Mouse (Mus musculus) cerebellum, postnatal 25 days (tissue): ENCODE data around the gene Tmprss12.
A peak's percentile ranks its signal among the peaks of the same experiment; 100 is the strongest.
"Not testable (repeated sequence)": the region's sequence is repeated elsewhere in the genome, so short reads cannot be mapped to it uniquely, and the experiment has no call there.

Source experiments
- DNase-seq, 2 experiments: peaks; one replicate each; pipeline ENCODE4 v3.0.0; 2021; ENCODE audit warnings: mixed read lengths in 2 of 2

The Tmprss12 gene

DNA sequence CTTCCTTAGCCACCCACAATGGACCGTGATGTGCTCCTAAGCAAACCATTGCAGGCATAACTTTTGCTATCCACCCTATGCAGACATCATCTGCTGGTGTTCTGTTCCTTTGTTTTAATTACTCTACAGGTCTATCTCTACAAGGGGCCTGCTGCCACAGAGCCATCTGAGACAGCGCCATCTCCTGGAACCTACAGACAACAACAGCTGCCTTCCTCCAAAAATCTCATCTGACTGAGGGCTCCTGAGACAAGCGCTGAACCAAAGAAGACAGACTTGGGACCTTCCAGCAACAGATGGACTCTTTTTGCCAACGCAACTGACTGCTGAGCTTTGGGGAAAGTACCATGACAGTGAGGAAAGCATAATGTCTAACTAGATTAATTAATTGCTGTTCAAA lies 47.5 kb downstream of the Tmprss12 start:
- not testable (repeated sequence) for DNase-seq

DNA sequence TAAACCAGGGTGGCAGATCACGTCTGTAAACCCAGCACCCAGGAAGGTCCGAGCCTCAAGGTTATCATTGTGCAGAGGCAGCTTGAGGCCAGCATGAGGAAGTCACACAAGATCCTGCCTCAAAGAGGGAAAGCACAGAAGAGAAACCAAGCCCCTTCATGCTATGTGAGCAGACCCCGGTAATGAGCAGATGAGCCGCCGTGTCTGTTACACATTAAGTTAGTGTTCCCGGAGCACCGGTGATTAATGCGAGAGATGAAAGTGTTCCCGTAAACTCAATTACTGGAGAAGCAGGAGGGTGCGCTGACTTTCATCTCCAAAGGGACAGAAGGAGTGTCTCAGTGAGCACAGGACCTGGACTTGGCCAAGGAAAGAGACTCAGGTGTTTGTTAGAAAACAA lies 48.7 kb downstream of the Tmprss12 start:
- DNase-seq, result not testable (repeated sequence)

DNA sequence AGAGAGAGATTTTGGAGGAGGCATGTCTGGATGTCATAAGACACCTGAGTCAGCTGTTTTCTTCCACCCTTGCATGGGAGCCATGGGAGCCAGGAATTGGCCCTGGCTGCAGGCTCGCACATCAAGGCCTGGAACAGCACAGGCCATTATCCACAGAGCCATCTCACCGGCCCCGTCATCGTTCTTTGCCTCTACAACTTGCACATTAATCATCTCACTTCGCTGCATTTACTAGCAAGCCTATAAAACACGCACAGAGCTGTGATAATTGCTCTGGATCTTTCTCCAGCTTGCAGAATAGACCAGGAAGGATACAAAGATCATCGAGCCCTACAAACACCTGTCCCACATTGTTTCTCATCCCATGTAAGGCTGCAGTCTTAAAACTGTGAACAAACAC lies 50.1 kb downstream of the Tmprss12 start:
- no peak for DNase-seq

DNA sequence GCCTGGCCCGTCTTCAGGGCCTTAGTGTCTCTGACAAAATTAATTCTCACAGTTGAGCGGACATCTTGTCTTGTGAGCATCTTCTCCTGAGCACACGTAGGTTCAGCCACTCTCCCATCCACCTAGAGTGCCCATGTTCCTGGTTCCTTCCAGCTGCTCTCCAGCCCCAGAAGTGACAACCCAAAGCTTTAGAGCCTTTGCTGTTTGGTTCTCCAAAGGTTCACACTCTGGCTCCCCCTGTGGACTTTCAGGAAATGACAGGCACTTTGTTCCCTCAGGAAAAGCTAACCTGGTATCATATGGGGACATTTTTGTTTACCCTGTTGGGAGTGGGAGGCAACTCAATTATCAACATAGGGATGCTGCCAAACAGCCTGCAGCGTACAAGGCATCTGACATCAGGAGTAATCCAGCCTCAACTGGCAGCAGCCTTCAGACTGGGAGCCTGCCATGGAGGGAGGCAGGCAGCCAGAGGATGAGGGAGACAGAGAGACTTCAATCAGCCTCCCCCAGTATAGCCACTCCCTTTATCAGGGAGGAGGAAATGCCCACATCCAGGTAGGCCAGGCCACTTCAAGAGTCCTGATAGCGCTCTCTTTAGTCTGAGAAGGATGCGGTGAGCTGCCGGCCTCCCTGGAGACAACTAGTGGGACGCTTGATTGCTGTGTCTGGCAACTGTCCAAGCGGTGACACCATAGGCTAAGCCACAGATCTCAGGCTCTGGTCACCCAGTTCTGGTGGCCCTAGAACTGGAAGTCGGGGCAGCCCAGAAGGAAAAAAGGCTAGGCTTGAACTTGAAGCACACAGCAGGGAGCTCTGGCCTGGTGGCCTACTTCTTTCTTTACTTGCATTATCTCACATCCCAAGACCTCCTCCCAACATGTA lies 51.7 kb downstream of the Tmprss12 start:
- peak in 1 of 2 experiments; percentile 26 for DNase-seq

DNA sequence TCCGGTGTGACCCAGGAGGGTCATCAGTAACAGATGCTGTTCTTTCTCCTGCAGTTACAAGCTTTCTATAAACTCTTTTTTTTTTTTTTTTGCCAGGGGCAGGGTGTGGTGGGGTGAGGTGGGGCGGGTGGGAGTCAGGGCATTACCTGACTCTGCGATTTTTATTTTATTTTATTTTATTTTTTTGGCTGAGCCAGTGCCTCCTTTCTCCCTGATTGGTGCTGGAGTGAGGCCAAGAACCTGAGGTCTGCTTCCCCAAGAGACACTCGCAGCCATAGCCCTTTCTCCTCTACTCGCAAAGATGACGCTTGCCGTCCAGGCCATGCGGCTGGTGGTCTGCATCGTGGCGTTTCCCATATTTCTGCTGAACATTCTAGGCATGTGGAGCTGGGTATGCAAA lies 54.0 kb downstream of the Tmprss12 start, which contains the start of gene Mettl7a3:
TSS of gene Mettl7a3 (plus strand) at position 301 of the 400 bp plus-strand sequence.
- DNase-seq, result peak in 1 of 2 experiments; percentile 18

DNA sequence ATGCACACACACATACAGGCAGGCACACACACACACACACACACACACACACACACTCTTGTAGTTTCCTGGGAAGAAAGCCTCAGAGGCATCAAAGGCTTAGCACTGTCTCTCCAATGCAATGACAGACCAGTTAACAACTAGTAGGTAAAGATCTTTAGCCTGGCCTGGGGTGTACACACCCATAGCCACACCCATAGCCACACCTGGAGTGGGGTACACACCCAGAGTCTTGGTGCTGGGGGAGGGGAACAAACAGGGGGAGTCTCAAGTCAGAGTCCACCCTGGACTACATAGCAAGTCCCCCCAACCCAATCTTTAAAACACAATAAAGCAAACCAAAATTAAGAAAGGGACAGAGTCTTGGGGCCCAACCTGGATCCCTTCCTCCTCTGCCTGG lies 56.7 kb downstream of the Tmprss12 start:
- not testable (repeated sequence) for DNase-seq

DNA sequence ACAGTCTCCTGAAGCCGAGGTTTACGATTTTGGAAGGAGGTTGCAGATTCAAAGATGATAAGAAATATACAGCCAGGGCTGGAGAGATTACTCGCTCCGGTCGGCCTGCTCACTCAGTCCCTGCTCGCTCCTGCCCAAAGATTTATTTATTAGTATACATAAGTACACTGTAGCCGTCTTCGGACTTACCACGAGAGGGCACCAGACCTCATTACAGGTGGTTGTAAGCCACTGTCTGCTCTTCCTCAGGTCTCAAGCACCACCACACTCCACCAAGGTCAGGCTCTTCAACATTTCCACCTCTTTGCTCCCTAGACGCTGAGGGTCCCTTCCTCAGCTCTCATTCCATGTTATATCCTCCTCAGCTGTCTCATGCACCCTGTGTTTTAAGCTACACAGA lies 57.2 kb downstream of the Tmprss12 start:
- peak; percentile 59 to 84 for DNase-seq

DNA sequence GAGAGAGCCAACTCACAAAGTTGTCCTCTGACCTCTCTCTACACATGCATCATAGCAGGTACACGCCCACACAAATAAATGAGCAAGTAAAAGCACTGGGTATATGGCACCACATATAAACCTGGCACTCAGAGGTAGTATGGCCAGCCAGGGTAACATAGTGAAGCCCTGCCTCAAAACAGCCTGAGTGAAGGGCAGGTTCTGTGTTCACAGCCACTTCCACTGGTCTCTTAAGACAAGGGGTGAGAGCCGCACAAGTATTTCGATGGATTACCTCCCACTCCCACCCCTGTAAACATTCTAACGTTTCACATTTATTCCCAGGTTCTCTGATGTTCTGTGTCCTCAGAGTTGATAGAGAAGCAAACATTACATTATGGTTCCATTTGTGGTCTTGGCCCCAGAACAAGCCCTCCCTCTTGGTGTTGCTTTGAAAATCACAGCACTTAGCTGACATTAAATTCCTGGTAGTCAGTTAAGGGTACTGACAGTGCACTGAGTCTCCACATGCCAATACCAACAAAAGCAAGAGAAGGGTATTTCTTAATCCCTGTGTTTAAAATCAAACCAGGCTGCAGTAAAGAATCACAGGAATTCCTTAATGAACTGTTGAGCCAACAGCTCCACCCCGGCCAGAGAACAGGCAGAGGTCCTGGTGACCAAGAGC lies 60.8 kb downstream of the Tmprss12 start:
- DNase-seq, result not testable (repeated sequence)
